Mouse (Mus musculus): Measurements from ENCODE around the gene Ltn1. TPM values are rescaled to one million over a fixed set of nuclear protein-coding genes. Genes with fewer than 3 reads are reported as not detected.

Ltn1 gene
- total RNA-seq, 2 experiments from 2014 or later: 41.9 to 48.9 TPM

- Histone ChIP-seq H3K27ac (no peak overlapping the region; the same call in 1 of the 2 replicates), H3K4me3 (peak overlapping the region; percentile 63)
- peak; percentile 34 for TF ChIP-seq CTCF (IDR thresholded peaks at IDR 0.05)
- DNase-seq (ENCODE audit: extremely low spot score in 1 of 2, low spot score in 2 of 2): no peak
- intact Hi-C loops (cut with DNase I): loop anchor here (1.0 kb wide), 1 partner anchor 13 kb away; the partner anchor contains the start of gene Usp16
Observed at GRCm38 (mm10) chr16:87441089-87441488, 8.7 kb upstream of the Ltn1 start.

GRCm38 (mm10) chr16:87440184-87440686 lies 7.8 kb upstream of the Ltn1 start, which contains the start of gene Rwdd2b:
Gene Rwdd2b, minus strand, starts transcription at chr16:87440573.
- Histone ChIP-seq H3K4me3 (peak within 1 kb of the TSS; percentile 63), H3K27ac (peak within 1 kb of the TSS; percentile 98)
- intact Hi-C loops (cut with DNase I): no loop called here
- TF ChIP-seq CTCF (IDR thresholded peaks at IDR 0.05): no peak
- DNase-seq (ENCODE audit: extremely low spot score in 1 of 2, low spot score in 2 of 2): peak; percentile 91 to 92

GRCm38 (mm10) chr16:87438697-87439096 lies 6.3 kb upstream of the Ltn1 start:
- Histone ChIP-seq H3K27ac (no peak overlapping the region), H3K4me3 (no peak overlapping the region)
- intact Hi-C loops (cut with DNase I): no loop called here
- TF ChIP-seq CTCF (IDR thresholded peaks at IDR 0.05): no peak
- no peak for DNase-seq (ENCODE audit: extremely low spot score in 1 of 2, low spot score in 2 of 2)

- DNase-seq (ENCODE audit: extremely low spot score in 1 of 2, low spot score in 2 of 2): no peak
- intact Hi-C loops (cut with DNase I): no loop called here
- TF ChIP-seq CTCF (IDR thresholded peaks at IDR 0.05): no peak
- Histone ChIP-seq H3K27ac (no peak overlapping the region), H3K4me3 (no peak overlapping the region)
Observed at GRCm38 (mm10) chr16:87437096-87437495, 4.7 kb upstream of the Ltn1 start.

GRCm38 (mm10) chr16:87435411-87436205 lies 3.2 kb upstream of the Ltn1 start:
- H3K27ac ChIP-seq: no peak overlapping the region
- intact Hi-C loops (cut with DNase I): no loop called here
- TF ChIP-seq CTCF (IDR thresholded peaks at IDR 0.05): no peak
- no peak overlapping the region for H3K4me3 ChIP-seq
- no peak for DNase-seq (ENCODE audit: extremely low spot score in 1 of 2, low spot score in 2 of 2)

GRCm38 (mm10) chr16:87434946-87435345 lies 2.5 kb upstream of the Ltn1 start:
- Histone ChIP-seq H3K27ac (no peak overlapping the region), H3K4me3 (no peak overlapping the region)
- no peak for DNase-seq (ENCODE audit: extremely low spot score in 1 of 2, low spot score in 2 of 2)
- TF ChIP-seq CTCF (IDR thresholded peaks at IDR 0.05): no peak
- intact Hi-C loops (cut with DNase I): no loop called here

- no peak for DNase-seq (ENCODE audit: extremely low spot score in 1 of 2, low spot score in 2 of 2)
- intact Hi-C loops (cut with DNase I): no loop called here
Observed at GRCm38 (mm10) chr16:87434266-87434665, 1.9 kb upstream of the Ltn1 start.

GRCm38 (mm10) chr16:87427516-87427915 lies 4.9 kb downstream of the Ltn1 start:
- H3K4me3 ChIP-seq: no peak overlapping the region
- no peak overlapping the region for H3K27ac ChIP-seq
- no peak for DNase-seq (ENCODE audit: extremely low spot score in 1 of 2, low spot score in 2 of 2)
- intact Hi-C loops (cut with DNase I): no loop called here
- no peak for TF ChIP-seq CTCF (IDR thresholded peaks at IDR 0.05)

More at GRCm38 (mm10) chr16:87434266-87434665, 1.9 kb upstream of the Ltn1 start:
- Histone ChIP-seq H3K27ac (no peak overlapping the region), H3K4me3 (no peak overlapping the region)
- no peak for TF ChIP-seq CTCF (IDR thresholded peaks at IDR 0.05)

GRCm38 (mm10) chr16:87420662-87421061 lies 11.8 kb downstream of the Ltn1 start:
- TF ChIP-seq CTCF (IDR thresholded peaks at IDR 0.05): no peak
- no peak overlapping the region for H3K27ac ChIP-seq
- intact Hi-C loops (cut with DNase I): loop anchor here (5.0 kb wide), 1 partner anchor 62 kb away; no protein-coding TSS in a partner anchor
- H3K4me3 ChIP-seq: no peak overlapping the region
- no peak for DNase-seq (ENCODE audit: extremely low spot score in 1 of 2, low spot score in 2 of 2)

GRCm38 (mm10) chr16:87405001-87405400 lies 27.4 kb downstream of the Ltn1 start:
- DNase-seq (ENCODE audit: extremely low spot score in 1 of 2, low spot score in 2 of 2): no peak
- no peak overlapping the region for H3K4me3 ChIP-seq
- H3K27ac ChIP-seq: no peak overlapping the region
- no peak; the same call in 1 of the 2 replicates for TF ChIP-seq CTCF (IDR thresholded peaks at IDR 0.05)
- intact Hi-C loops (cut with DNase I): no loop called here

- intact Hi-C loops (cut with DNase I): loop anchor here (2.0 kb wide), 1 partner anchor 1591 kb away; the partner anchor contains the start of gene Adamts1
- DNase-seq (ENCODE audit: extremely low spot score in 1 of 2, low spot score in 2 of 2): peak; percentile 59 to 62
- Histone ChIP-seq H3K4me3 (no peak overlapping the region), H3K27ac (no peak overlapping the region)
- peak; percentile 79 for TF ChIP-seq CTCF (IDR thresholded peaks at IDR 0.05)
Observed at GRCm38 (mm10) chr16:87393813-87394548, 38.4 kb downstream of the Ltn1 start.

- no peak for TF ChIP-seq CTCF (IDR thresholded peaks at IDR 0.05)
- H3K27ac ChIP-seq: no peak overlapping the region
- intact Hi-C loops (cut with DNase I): no loop called here
- no peak for DNase-seq (ENCODE audit: extremely low spot score in 1 of 2, low spot score in 2 of 2)
- H3K4me3 ChIP-seq: no peak overlapping the region
Observed at GRCm38 (mm10) chr16:87387444-87387977, 44.9 kb downstream of the Ltn1 start.

Measured in left cerebral cortex, adult 2 months (tissue).